Mouse (Mus musculus): Measurements from ENCODE around the gene Olfr520. TPM values are rescaled to one million over a fixed set of nuclear protein-coding genes. Genes with fewer than 3 reads are reported as not detected.
"Not testable (repeated sequence)": the region's sequence is repeated elsewhere in the genome, so short reads cannot be mapped to it uniquely, and the experiment has no call there.

The Olfr520 gene
- polyA plus RNA-seq (2015; fragmentation: Nextera tagmentation; extraction: Ambion mirVana), result not detected in 2 replicates

GRCm38 (mm10) chr7:99729973-99730372 is at the start of gene Olfr520:
Gene Olfr520 (plus strand): TSS chr7:99730273.
- H3K4me3 ChIP-seq (ENCODE audit: low read length), result no peak within 1 kb of the TSS
- no peak for ATAC-seq
- H3K4me2 ChIP-seq (ENCODE audit: low read length), result no peak within 1 kb of the TSS
- no peaks in the 10 kb centered on the region for H3K4me1 ChIP-seq (ENCODE audit: control insufficient read depth, insufficient read depth, low read depth, low read length)
- H3K27me3 ChIP-seq (replicated peaks; ENCODE audit: control insufficient read depth, insufficient read depth, low read length), result no peaks in the 10 kb centered on the region
- H3K9ac ChIP-seq (ENCODE audit: low read depth, low read length), result no peak within 1 kb of the TSS
- no peaks in the 10 kb centered on the region for H3K36me3 ChIP-seq (ENCODE audit: control insufficient read depth, insufficient read depth, low read length)
- peaks cover 2% of the 10 kb centered on the region; the same call in 1 of the 2 replicates for H3K9me3 ChIP-seq (ENCODE audit: control insufficient read depth, low read length)
- no peak within 1 kb of the TSS for H3K27ac ChIP-seq (ENCODE audit: low read depth, low read length)
- 74% methylated on average over 2 of the region's 2 CpGs for WGBS

- H3K36me3 ChIP-seq (ENCODE audit: control insufficient read depth, insufficient read depth, low read length), result no peaks in the 10 kb centered on the region
- H3K27me3 ChIP-seq (replicated peaks; ENCODE audit: control insufficient read depth, insufficient read depth, low read length), result no peaks in the 10 kb centered on the region
- 75% methylated on average over 5 of the region's 5 CpGs for WGBS
- no peak overlapping the region for H3K4me2 ChIP-seq (ENCODE audit: low read length)
- H3K9ac ChIP-seq (ENCODE audit: low read depth, low read length), result no peak overlapping the region
- H3K4me1 ChIP-seq (ENCODE audit: control insufficient read depth, insufficient read depth, low read depth, low read length), result no peaks in the 10 kb centered on the region
- H3K9me3 ChIP-seq (ENCODE audit: control insufficient read depth, low read length), result no peaks in the 10 kb centered on the region
- no peak overlapping the region for H3K4me3 ChIP-seq (ENCODE audit: low read length)
- ATAC-seq, result no peak
- no peak overlapping the region for H3K27ac ChIP-seq (ENCODE audit: low read depth, low read length)
Measured at GRCm38 (mm10) chr7:99680771-99681170, 49.3 kb upstream of the Olfr520 start.

- WGBS, result 68% methylated on average over 4 of the region's 4 CpGs
- no peak for ATAC-seq
- Histone ChIP-seq H3K4me1 (ENCODE audit: control insufficient read depth, insufficient read depth, low read depth, low read length) (no peaks in the 10 kb centered on the region), H3K36me3 (ENCODE audit: control insufficient read depth, insufficient read depth, low read length) (no peaks in the 10 kb centered on the region), H3K4me3 (ENCODE audit: low read length) (no peak overlapping the region), H3K27me3 (replicated peaks; ENCODE audit: control insufficient read depth, insufficient read depth, low read length) (no peaks in the 10 kb centered on the region), H3K9me3 (ENCODE audit: control insufficient read depth, low read length) (no peaks in the 10 kb centered on the region), H3K4me2 (ENCODE audit: low read length) (no peak overlapping the region), H3K9ac (ENCODE audit: low read depth, low read length) (no peak overlapping the region), H3K27ac (ENCODE audit: low read depth, low read length) (no peak overlapping the region)
Measured at GRCm38 (mm10) chr7:99684086-99684485, 46.0 kb upstream of the Olfr520 start.

DNA sequence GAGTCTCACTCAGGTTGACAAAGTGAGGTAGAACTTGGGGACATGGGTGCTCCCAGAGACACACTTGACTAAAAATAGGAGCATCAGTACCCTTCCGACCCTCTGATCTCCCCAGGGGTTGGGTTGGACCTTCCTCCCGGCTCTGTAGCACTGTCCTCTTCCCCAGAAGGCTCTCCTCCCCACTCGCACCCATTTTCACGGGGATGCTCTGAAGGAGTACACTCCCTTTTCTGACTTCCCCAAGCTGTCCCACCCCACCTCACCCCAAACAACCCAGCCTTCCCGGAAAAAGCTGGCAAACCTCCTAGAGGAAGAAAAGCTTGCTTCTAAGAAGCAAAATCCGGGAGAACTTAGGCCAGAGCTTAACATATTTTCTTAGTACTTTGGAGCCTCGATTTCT is 39.3 kb upstream of the Olfr520 start:
- Histone ChIP-seq H3K4me1 (ENCODE audit: control insufficient read depth, insufficient read depth, low read depth, low read length) (peaks cover 2% of the 10 kb centered on the region; the same call in 1 of the 2 replicates), H3K27me3 (replicated peaks; ENCODE audit: control insufficient read depth, insufficient read depth, low read length) (no peaks in the 10 kb centered on the region)
- no peak for ATAC-seq

DNA sequence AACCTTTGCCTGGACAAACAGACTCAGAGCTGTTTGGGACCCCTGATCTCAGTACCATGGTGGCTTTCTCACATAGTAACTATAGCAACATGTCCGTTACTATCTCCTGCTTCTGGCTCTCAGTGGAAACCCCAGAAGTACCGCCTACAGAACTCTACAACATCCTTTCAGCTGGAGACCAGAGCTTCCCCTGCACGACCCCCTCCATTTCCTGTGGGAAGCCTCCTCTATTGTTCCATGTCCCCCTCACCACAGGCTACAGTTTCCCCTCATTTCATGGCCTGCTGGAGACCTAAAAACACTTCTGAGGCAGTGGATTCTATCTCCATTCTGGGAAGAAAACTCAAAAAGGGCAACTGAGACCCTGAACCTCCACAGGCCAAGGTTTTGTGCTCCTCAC is 37.7 kb upstream of the Olfr520 start:
- Histone ChIP-seq H3K4me3 (ENCODE audit: low read length) (no peak overlapping the region), H3K27me3 (replicated peaks; ENCODE audit: control insufficient read depth, insufficient read depth, low read length) (no peaks in the 10 kb centered on the region), H3K9ac (ENCODE audit: low read depth, low read length) (no peak overlapping the region), H3K9me3 (ENCODE audit: control insufficient read depth, low read length) (no peaks in the 10 kb centered on the region), H3K36me3 (ENCODE audit: control insufficient read depth, insufficient read depth, low read length) (no peaks in the 10 kb centered on the region), H3K4me2 (ENCODE audit: low read length) (no peak overlapping the region), H3K4me1 (ENCODE audit: control insufficient read depth, insufficient read depth, low read depth, low read length) (peaks cover 2% of the 10 kb centered on the region; the same call in 1 of the 2 replicates), H3K27ac (ENCODE audit: low read depth, low read length) (no peak overlapping the region)
- peak; percentile 27; the same call in 1 of the 2 replicates for ATAC-seq
- 25% methylated on average over 3 of the region's 3 CpGs for WGBS

More for the DNA sequence above, 39.3 kb upstream of the Olfr520 start:
- no peak overlapping the region for H3K4me3 ChIP-seq (ENCODE audit: low read length)
- no peak overlapping the region for H3K9ac ChIP-seq (ENCODE audit: low read depth, low read length)
- H3K27ac ChIP-seq (ENCODE audit: low read depth, low read length), result no peak overlapping the region
- WGBS, result 86% methylated on average over 7 of the region's 7 CpGs
- H3K9me3 ChIP-seq (ENCODE audit: control insufficient read depth, low read length), result no peaks in the 10 kb centered on the region
- H3K4me2 ChIP-seq (ENCODE audit: low read length), result no peak overlapping the region
- H3K36me3 ChIP-seq (ENCODE audit: control insufficient read depth, insufficient read depth, low read length), result no peaks in the 10 kb centered on the region

DNA sequence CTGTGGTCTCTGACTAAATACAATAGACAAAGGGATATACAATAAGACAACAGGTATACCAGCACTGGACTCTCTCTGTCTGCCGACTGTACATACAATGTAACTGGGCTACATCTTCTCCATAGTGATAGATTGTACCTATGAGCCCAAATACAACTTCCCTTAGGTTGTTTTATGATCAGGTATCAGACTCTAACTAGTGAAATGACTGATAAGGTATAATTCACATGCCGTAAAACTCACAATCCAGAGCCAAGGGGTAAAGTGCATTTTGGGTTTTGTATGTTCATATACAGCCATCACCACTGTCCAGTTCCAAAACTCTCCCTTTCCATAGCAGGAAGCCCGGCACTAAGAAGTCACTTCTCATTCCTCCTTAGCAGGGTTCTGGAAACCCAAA is 36.7 kb upstream of the Olfr520 start:
- no peak for ATAC-seq
- Histone ChIP-seq H3K4me3 (ENCODE audit: low read length) (no peak overlapping the region), H3K27ac (ENCODE audit: low read depth, low read length) (no peak overlapping the region), H3K36me3 (ENCODE audit: control insufficient read depth, insufficient read depth, low read length) (no peaks in the 10 kb centered on the region), H3K9ac (ENCODE audit: low read depth, low read length) (no peak overlapping the region), H3K4me2 (ENCODE audit: low read length) (no peak overlapping the region), H3K9me3 (ENCODE audit: control insufficient read depth, low read length) (no peaks in the 10 kb centered on the region), H3K4me1 (ENCODE audit: control insufficient read depth, insufficient read depth, low read depth, low read length) (peaks cover 2% of the 10 kb centered on the region; the same call in 1 of the 2 replicates), H3K27me3 (replicated peaks; ENCODE audit: control insufficient read depth, insufficient read depth, low read length) (no peaks in the 10 kb centered on the region)
- 98% methylated on average over 3 of the region's 3 CpGs for WGBS

GRCm38 (mm10) chr7:99693976-99694375 is 36.1 kb upstream of the Olfr520 start:
- Histone ChIP-seq H3K4me3 (ENCODE audit: low read length) (no peak overlapping the region), H3K9ac (ENCODE audit: low read depth, low read length) (no peak overlapping the region), H3K36me3 (ENCODE audit: control insufficient read depth, insufficient read depth, low read length) (no peaks in the 10 kb centered on the region), H3K4me1 (ENCODE audit: control insufficient read depth, insufficient read depth, low read depth, low read length) (peaks cover 2% of the 10 kb centered on the region; the same call in 1 of the 2 replicates), H3K27ac (ENCODE audit: low read depth, low read length) (no peak overlapping the region), H3K4me2 (ENCODE audit: low read length) (no peak overlapping the region), H3K27me3 (replicated peaks; ENCODE audit: control insufficient read depth, insufficient read depth, low read length) (no peaks in the 10 kb centered on the region), H3K9me3 (ENCODE audit: control insufficient read depth, low read length) (no peaks in the 10 kb centered on the region)
- ATAC-seq, result no peak
- WGBS, result 91% methylated on average over 3 of the region's 3 CpGs

DNA sequence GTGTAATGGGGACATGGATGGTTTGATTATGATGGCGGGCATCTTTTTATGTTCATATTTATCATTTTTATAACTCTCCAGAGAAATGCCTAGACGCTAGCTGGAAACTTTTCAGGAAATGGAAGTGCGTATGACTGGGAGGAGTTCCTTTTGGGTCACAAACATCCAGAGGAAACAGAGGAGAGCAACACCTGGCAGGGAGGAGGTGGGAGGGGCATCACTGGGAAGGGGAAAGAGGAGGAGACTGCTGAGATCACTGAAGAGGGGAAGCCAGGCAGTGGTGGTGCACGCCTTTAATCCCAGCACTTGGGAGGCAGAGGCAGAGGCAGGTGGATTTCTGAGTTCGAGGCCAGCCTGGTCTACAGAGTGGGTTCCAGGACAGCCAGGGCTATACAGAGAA is 35.6 kb upstream of the Olfr520 start:
- H3K4me2 ChIP-seq (ENCODE audit: low read length); H3K9ac ChIP-seq (ENCODE audit: low read depth, low read length); H3K27ac ChIP-seq (ENCODE audit: low read depth, low read length); H3K36me3 ChIP-seq (ENCODE audit: control insufficient read depth, insufficient read depth, low read length); H3K4me3 ChIP-seq (ENCODE audit: low read length); H3K27me3 ChIP-seq (replicated peaks; ENCODE audit: control insufficient read depth, insufficient read depth, low read length); H3K4me1 ChIP-seq (ENCODE audit: control insufficient read depth, insufficient read depth, low read depth, low read length); ATAC-seq; H3K9me3 ChIP-seq (ENCODE audit: control insufficient read depth, low read length): not testable (repeated sequence)
- WGBS, result 82% methylated on average over 5 of the region's 5 CpGs

- no peak overlapping the region for H3K4me3 ChIP-seq (ENCODE audit: low read length)
- peaks cover 2% of the 10 kb centered on the region; the same call in 1 of the 2 replicates for H3K4me1 ChIP-seq (ENCODE audit: control insufficient read depth, insufficient read depth, low read depth, low read length)
- no peaks in the 10 kb centered on the region for H3K9me3 ChIP-seq (ENCODE audit: control insufficient read depth, low read length)
- H3K4me2 ChIP-seq (ENCODE audit: low read length), result no peak overlapping the region
- WGBS, result 88% methylated on average over 8 of the region's 8 CpGs
- H3K36me3 ChIP-seq (ENCODE audit: control insufficient read depth, insufficient read depth, low read length), result no peaks in the 10 kb centered on the region
- no peak for ATAC-seq
- H3K27me3 ChIP-seq (replicated peaks; ENCODE audit: control insufficient read depth, insufficient read depth, low read length), result no peaks in the 10 kb centered on the region
- no peak overlapping the region for H3K9ac ChIP-seq (ENCODE audit: low read depth, low read length)
- no peak overlapping the region for H3K27ac ChIP-seq (ENCODE audit: low read depth, low read length)
Measured at GRCm38 (mm10) chr7:99695471-99696057, 34.5 kb upstream of the Olfr520 start.
